ENCODE assay signal across 9 mouse cellular contexts in genomic region chr10:81564734-81565133, GRCm38 (mm10). TPM values are rescaled to one million over a fixed set of nuclear protein-coding genes. Genes with fewer than 3 reads are reported as not detected.
A peak's percentile ranks its signal among the peaks of the same experiment; 100 is the strongest.
DNase-seq lines count a peak whose midpoint lies in the region.
"Had no signal": no experiment of that assay in that cellular context is flagged by ENCODE, and none has a peak within 500 bp of the region (broad histone marks: within the 10 kb centered on the region; RNA-seq: fewer than 3 reads in every experiment).

No protein-coding gene starts in this region.

- H3K9me3 ChIP-seq in embryonic facial prominence, embryonic 10.5 days: no peaks in the 10 kb centered on the region

- peaks cover 83% of the 10 kb centered on the region for H3K27me3 ChIP-seq in embryonic facial prominence, embryonic 10.5 days (replicated peaks; ENCODE audit: low read depth, poor library complexity, severe bottlenecking)

- DNase-seq in left cerebral cortex, adult 18-20 months (ENCODE audit: low spot score in 2 of 2): peak; percentile 63 to 67
- DNase-seq in left cerebral cortex, adult 11 months (ENCODE audit: low spot score): no peak
- DNase-seq in R1 (ENCODE audit: low read depth, low spot score): peak; percentile 83
- peak; percentile 82 for DNase-seq in embryonic facial prominence, embryonic 10.5 days (ENCODE audit: low spot score)
- peak; percentile 72 for DNase-seq in kidney, adult 18-20 months
- DNase-seq in lung, postnatal 10 days: peak; percentile 66
- DNase-seq in testis, postnatal 10 days (ENCODE audit: low spot score): peak; percentile 83
- DNase-seq in ovary, postnatal 14 days (ENCODE audit: low spot score): no peak

- peak overlapping the region; percentile 56 for H3K4me3 ChIP-seq in embryonic facial prominence, embryonic 10.5 days
- H3K4me3 ChIP-seq: myocyte had no signal

- peaks cover 60% of the 10 kb centered on the region for H3K36me3 ChIP-seq in embryonic facial prominence, embryonic 10.5 days (replicated peaks)

- H3K27ac ChIP-seq in embryonic facial prominence, embryonic 10.5 days (replicated peaks): peak overlapping the region; percentile 82

- 9% methylated on average over 10 of the region's 10 CpGs for WGBS in embryonic facial prominence, embryonic 10.5 days

- H3K4me1 ChIP-seq in embryonic facial prominence, embryonic 10.5 days: peaks cover 96% of the 10 kb centered on the region

RNA-seq across cellular contexts. Expression of gene Aes, which starts 5.4 kb away (rescaled TPM):
- 100 to 1,000 TPM; 700 to 737 TPM for total RNA-seq in left cerebral cortex, adult 18-20 months (2021)
- polyA plus RNA-seq in embryonic facial prominence, embryonic 10.5 days (2016; fragmentation: Nextera tagmentation; extraction: Ambion mirVana): 266 and 347 TPM in 2 replicates

RNA-seq across cellular contexts. Expression of gene Tle2, which starts 9.6 kb away (rescaled TPM):
- 10 to 100 TPM; 41.3 to 42.4 TPM for total RNA-seq in left cerebral cortex, adult 18-20 months (2021)
- polyA plus RNA-seq in embryonic facial prominence, embryonic 10.5 days (2016; fragmentation: Nextera tagmentation; extraction: Ambion mirVana): 14.0 and 17.1 TPM in 2 replicates

RNA-seq across cellular contexts. Expression of gene Gna11, which starts 19.7 kb away (rescaled TPM):
- 100 to 1,000 TPM; 105 to 114 TPM for total RNA-seq in left cerebral cortex, adult 18-20 months (2021)
- polyA plus RNA-seq in embryonic facial prominence, embryonic 10.5 days (2016; fragmentation: Nextera tagmentation; extraction: Ambion mirVana): 79.0 and 80.4 TPM in 2 replicates

RNA-seq across cellular contexts. Expression of gene Tle6, which starts 36.1 kb away (rescaled TPM):
- 10 to 100 TPM; 11.4 to 11.8 TPM for total RNA-seq in left cerebral cortex, adult 18-20 months (2021)
- polyA plus RNA-seq in embryonic facial prominence, embryonic 10.5 days (2016; fragmentation: Nextera tagmentation; extraction: Ambion mirVana): 7.1 and 8.2 TPM in 2 replicates

RNA-seq across cellular contexts. Expression of gene Gna15, which starts 40.7 kb away (rescaled TPM):
- total RNA-seq in left cerebral cortex, adult 18-20 months (2021): 1 to 10 TPM; 2.6 to 3.5 TPM
- polyA plus RNA-seq in embryonic facial prominence, embryonic 10.5 days (2016; fragmentation: Nextera tagmentation; extraction: Ambion mirVana): 1.2 and 1.3 TPM in 2 replicates
- polyA plus RNA-seq: myocyte had no signal

Comparison
In these comparisons a context has a peak if more than half of its experiments do, and no peak if none do; other contexts are left out.
1. DNase-seq: peak in left cerebral cortex, adult 18-20 months (2 of 2), R1 (single experiment), embryonic facial prominence, embryonic 10.5 days (single experiment), kidney, adult 18-20 months (single experiment), lung, postnatal 10 days (single experiment) and testis, postnatal 10 days (single experiment); none in left cerebral cortex, adult 11 months (single experiment) and ovary, postnatal 14 days (single experiment).